Mouse (Mus musculus): ENCODE data around the gene Pofut1. TPM values are rescaled to one million over a fixed set of nuclear protein-coding genes. Genes with fewer than 3 reads are reported as not detected.

The Pofut1 gene
- polyA plus RNA-seq, 1 experiment from 2014 or later = 10.8 TPM

DNA sequence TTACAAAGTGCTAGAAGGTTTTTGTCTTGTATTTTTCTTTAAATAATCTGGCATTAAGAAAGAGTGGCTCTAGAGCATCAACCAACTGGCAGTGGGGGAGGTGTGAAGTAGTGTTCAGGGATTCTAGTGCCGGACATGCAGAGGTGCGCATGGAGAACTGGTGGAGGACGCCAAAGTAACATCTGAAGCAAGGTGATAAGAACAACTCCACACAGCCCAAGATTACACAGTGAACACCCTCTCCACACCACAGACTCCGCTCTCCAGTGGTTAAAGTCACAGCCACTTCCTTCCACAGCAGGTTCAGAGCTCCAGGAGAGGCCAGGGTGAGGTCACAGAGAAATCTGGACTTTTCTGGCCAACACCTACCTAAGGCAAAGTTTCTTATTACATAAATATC, 13.4 kb upstream of the Pofut1 start:
- no peak overlapping the region for H3K4me3 ChIP-seq (ENCODE audit: low read depth, low read length)
- H3K9ac ChIP-seq (ENCODE audit: low read depth, low read length) = no peak overlapping the region
- ATAC-seq (ENCODE audit: low read depth) (no peak), DNase-seq (ENCODE audit: low spot score) (no peak)
- peaks cover 56% of the 10 kb centered on the region for H3K36me3 ChIP-seq (ENCODE audit: control insufficient read depth, insufficient read depth, low read length)
- H3K4me1 ChIP-seq (ENCODE audit: control insufficient read depth, insufficient read depth, low read length) = peaks cover 3% of the 10 kb centered on the region; the same call in 1 of the 2 replicates
- H3K9me3 ChIP-seq (ENCODE audit: control insufficient read depth, low read length) = no peaks in the 10 kb centered on the region
- no peak overlapping the region for H3K4me2 ChIP-seq (ENCODE audit: low read depth, low read length)
- H3K27ac ChIP-seq (replicated peaks; ENCODE audit: low read depth, low read length) = no peak overlapping the region
- no peaks in the 10 kb centered on the region for H3K27me3 ChIP-seq (replicated peaks; ENCODE audit: control insufficient read depth, insufficient read depth, low read length)
- 93% methylated on average over 4 of the region's 4 CpGs for WGBS

DNA sequence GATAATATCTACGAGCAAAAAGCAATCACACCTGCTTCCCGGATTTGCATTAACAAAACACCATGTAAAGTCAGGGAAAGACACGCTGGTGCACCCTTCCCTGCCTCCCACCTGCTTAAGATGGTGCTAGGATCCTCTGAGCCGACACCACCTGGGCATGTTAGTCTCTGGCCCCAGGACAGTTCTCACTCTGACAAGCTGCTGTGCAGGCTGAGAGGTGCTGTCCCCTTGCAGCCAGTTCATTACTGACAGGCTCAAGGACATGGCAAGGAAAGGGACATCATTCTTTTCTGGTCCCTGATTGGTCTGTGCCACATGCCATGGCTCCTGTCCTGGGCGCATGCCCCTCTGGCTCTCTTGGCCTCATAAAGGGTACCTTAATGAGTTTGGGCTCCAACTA, 12.8 kb upstream of the Pofut1 start:
- no peak overlapping the region for H3K9ac ChIP-seq (ENCODE audit: low read depth, low read length)
- ATAC-seq (ENCODE audit: low read depth) (no peak), DNase-seq (ENCODE audit: low spot score) (no peak)
- WGBS = 81% methylated on average over 5 of the region's 5 CpGs
- no peak overlapping the region for H3K4me2 ChIP-seq (ENCODE audit: low read depth, low read length)
- peaks cover 62% of the 10 kb centered on the region for H3K36me3 ChIP-seq (ENCODE audit: control insufficient read depth, insufficient read depth, low read length)
- no peak overlapping the region for H3K4me3 ChIP-seq (ENCODE audit: low read depth, low read length)
- no peaks in the 10 kb centered on the region for H3K9me3 ChIP-seq (ENCODE audit: control insufficient read depth, low read length)
- peaks cover 3% of the 10 kb centered on the region; the same call in 1 of the 2 replicates for H3K4me1 ChIP-seq (ENCODE audit: control insufficient read depth, insufficient read depth, low read length)
- H3K27me3 ChIP-seq (replicated peaks; ENCODE audit: control insufficient read depth, insufficient read depth, low read length) = no peaks in the 10 kb centered on the region
- H3K27ac ChIP-seq (replicated peaks; ENCODE audit: low read depth, low read length) = no peak overlapping the region

DNA sequence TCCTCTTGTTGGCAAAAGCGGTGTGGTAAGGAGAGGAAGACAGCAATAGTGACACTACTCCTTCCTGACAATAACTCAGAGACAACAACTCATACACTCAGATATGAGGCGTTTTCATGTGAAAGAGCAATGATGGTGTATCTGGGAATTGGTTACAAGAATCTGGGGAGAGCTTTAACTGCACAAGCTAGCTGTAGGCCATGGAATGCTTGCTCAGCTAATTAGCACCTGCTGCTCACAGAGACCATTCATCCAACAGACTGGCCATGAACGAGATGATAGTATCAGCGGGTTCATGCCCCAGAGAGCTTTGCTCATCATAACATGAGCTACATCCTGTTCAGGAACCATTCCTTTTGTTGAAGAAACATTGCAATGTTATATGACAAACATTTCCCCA, 4.1 kb upstream of the Pofut1 start:
- Histone ChIP-seq H3K4me1 (ENCODE audit: control insufficient read depth, insufficient read depth, low read length) (peaks cover 16% of the 10 kb centered on the region), H3K4me2 (ENCODE audit: low read depth, low read length) (no peak overlapping the region), H3K36me3 (ENCODE audit: control insufficient read depth, insufficient read depth, low read length) (peaks cover 42% of the 10 kb centered on the region), H3K27me3 (replicated peaks; ENCODE audit: control insufficient read depth, insufficient read depth, low read length) (no peaks in the 10 kb centered on the region), H3K9ac (ENCODE audit: low read depth, low read length) (no peak overlapping the region), H3K27ac (replicated peaks; ENCODE audit: low read depth, low read length) (no peak overlapping the region), H3K9me3 (ENCODE audit: control insufficient read depth, low read length) (no peaks in the 10 kb centered on the region), H3K4me3 (ENCODE audit: low read depth, low read length) (no peak overlapping the region)
- ATAC-seq (ENCODE audit: low read depth) (no peak), DNase-seq (ENCODE audit: low spot score) (no peak)
- WGBS = 62% methylated on average over 4 of the region's 4 CpGs

DNA sequence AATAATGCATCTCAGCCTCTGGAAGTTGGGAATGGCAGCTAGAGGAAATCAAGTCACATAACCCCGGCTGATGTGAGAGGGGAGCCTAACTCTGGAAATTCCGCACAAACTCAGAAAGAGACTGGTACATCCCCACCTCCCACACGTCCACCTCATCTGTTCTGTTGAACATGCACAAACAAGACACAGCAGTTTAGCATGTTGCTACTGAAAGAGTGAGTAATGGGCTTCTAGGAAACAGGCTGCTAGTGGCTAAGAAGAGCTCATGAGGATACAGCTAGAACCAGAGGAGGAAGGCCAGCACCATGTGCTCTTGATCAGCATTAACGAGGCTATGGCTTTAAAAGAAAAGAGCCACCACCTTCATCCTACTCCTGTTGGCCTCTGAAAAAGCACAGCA, 3.4 kb upstream of the Pofut1 start:
- H3K4me1 ChIP-seq (ENCODE audit: control insufficient read depth, insufficient read depth, low read length) = peaks cover 21% of the 10 kb centered on the region
- H3K9ac ChIP-seq (ENCODE audit: low read depth, low read length) = no peak overlapping the region
- no peaks in the 10 kb centered on the region for H3K9me3 ChIP-seq (ENCODE audit: control insufficient read depth, low read length)
- ATAC-seq (ENCODE audit: low read depth) (no peak), DNase-seq (ENCODE audit: low spot score) (no peak)
- H3K4me3 ChIP-seq (ENCODE audit: low read depth, low read length) = no peak overlapping the region
- H3K27me3 ChIP-seq (replicated peaks; ENCODE audit: control insufficient read depth, insufficient read depth, low read length) = no peaks in the 10 kb centered on the region
- H3K36me3 ChIP-seq (ENCODE audit: control insufficient read depth, insufficient read depth, low read length) = peaks cover 38% of the 10 kb centered on the region
- 0 out of 2 replicates have a peak overlapping the region, but pooled peaks have one; percentile 40 for H3K27ac ChIP-seq (replicated peaks; ENCODE audit: low read depth, low read length)
- WGBS = 74% methylated on average over 4 of the region's 4 CpGs
- H3K4me2 ChIP-seq (ENCODE audit: low read depth, low read length) = peak overlapping the region; percentile 18; the same call in 1 of the 2 replicates

DNA sequence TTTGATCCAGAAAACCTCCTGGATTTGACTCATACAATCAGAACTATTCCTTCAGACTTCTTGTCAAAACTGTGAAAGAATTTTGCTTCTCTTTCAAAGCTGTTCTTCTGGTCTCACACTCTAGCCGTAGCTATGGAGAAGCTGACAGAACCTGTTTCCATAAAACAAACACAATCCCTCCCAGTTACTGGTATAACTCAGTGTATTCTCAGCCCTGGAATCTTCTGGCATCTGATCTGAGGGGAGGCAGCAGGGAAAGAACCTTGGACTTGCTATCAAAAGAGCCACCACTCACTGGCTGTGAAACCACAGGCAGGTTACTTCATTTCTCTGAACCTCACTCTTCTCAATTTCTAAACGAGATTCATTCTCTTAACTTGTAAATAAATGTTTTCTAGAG, 2.9 kb upstream of the Pofut1 start:
- DNase-seq (ENCODE audit: low spot score) = peak; percentile 61
- WGBS = 64% methylated on average over 2 of the region's 2 CpGs
- Histone ChIP-seq H3K9ac (ENCODE audit: low read depth, low read length) (no peak overlapping the region), H3K4me3 (ENCODE audit: low read depth, low read length) (no peak overlapping the region), H3K4me1 (ENCODE audit: control insufficient read depth, insufficient read depth, low read length) (peaks cover 21% of the 10 kb centered on the region), H3K36me3 (ENCODE audit: control insufficient read depth, insufficient read depth, low read length) (peaks cover 33% of the 10 kb centered on the region), H3K27me3 (replicated peaks; ENCODE audit: control insufficient read depth, insufficient read depth, low read length) (no peaks in the 10 kb centered on the region), H3K27ac (replicated peaks; ENCODE audit: low read depth, low read length) (0 out of 2 replicates have a peak overlapping the region, but pooled peaks have one; percentile 40), H3K4me2 (ENCODE audit: low read depth, low read length) (no peak overlapping the region), H3K9me3 (ENCODE audit: control insufficient read depth, low read length) (no peaks in the 10 kb centered on the region)
- ATAC-seq (ENCODE audit: low read depth) = no peak

DNA sequence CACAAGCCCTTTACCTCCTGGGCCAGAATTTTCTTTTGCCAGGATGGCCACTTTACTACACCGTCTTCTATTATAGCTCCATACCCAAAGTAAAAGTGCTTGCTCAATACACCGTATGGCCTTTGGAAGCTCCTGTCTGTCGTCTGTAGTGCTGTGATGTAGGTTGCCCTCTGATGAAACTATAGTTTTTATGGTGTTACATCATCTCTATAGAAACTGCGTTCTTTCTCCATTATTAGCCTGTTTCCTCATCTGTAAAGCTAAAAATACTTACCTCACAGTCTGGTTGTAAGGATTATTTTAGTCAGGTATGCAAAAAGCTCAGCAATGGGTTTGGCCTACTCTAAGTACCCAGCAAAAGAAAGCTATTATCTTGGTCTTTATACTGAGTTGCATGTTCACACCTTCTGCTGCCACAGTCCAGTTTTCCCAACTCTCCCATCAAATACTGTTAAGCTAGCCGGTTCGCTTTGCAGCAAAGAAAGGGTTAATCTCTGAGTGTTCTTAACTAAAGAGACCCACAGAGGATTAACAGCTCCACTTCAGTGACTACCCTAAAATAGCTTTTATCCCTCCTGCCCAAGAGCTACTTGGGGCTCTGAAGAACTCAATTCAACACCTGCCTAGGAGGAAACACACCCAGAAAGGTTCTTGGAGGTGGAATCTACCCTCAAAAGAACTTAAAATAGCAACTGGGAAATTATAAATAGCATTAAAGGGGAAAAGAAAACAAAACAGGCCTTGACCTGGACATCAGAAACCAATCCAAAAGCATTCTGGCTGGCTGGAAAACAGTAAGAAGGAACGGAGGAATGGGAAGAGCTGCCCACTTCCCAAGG, 2.1 kb upstream of the Pofut1 start:
- ATAC-seq (ENCODE audit: low read depth) = no peak
- WGBS = 60% methylated on average over 7 of the region's 7 CpGs
- peak overlapping the region; percentile 97 for H3K4me3 ChIP-seq (ENCODE audit: low read depth, low read length)
- no peaks in the 10 kb centered on the region for H3K9me3 ChIP-seq (ENCODE audit: control insufficient read depth, low read length)
- H3K4me1 ChIP-seq (ENCODE audit: control insufficient read depth, insufficient read depth, low read length) = peaks cover 21% of the 10 kb centered on the region
- peak overlapping the region; percentile 93 for H3K27ac ChIP-seq (replicated peaks; ENCODE audit: low read depth, low read length)
- no peaks in the 10 kb centered on the region for H3K27me3 ChIP-seq (replicated peaks; ENCODE audit: control insufficient read depth, insufficient read depth, low read length)
- no peak for DNase-seq (ENCODE audit: low spot score)
- peak overlapping the region; percentile 98 for H3K9ac ChIP-seq (ENCODE audit: low read depth, low read length)
- peak overlapping the region; percentile 92 for H3K4me2 ChIP-seq (ENCODE audit: low read depth, low read length)
- peaks cover 25% of the 10 kb centered on the region for H3K36me3 ChIP-seq (ENCODE audit: control insufficient read depth, insufficient read depth, low read length)

DNA sequence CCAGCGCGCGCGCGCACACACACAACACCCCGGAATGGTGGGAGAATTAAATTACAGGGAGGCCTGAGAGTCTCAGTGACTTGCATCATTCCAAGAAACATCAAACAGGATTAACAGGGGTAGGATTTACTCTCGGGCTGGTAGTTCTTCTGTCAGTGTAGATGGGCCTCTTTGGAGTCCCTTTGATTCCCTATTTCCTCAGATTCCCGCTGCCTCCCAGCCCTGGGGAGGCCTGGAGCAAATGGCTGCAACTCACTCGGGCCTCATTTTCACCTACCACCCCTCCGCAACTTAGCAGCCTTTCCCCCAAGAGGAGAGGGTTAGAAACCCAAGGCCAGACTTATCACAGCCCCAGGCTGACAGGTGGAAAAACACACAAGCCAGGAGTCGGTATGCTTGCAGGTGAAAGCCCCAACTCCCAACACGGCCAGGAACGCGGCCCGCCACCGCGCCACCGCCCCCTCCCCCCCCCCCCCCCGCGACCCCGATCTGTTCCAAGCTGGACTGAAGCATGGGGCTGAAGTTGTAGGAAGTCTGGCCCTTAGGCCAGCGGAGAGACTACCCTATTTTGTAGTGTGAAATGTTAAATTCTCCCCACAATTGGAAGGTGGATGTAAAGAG, 1.4 kb upstream of the Pofut1 start:
- H3K27ac ChIP-seq (replicated peaks; ENCODE audit: low read depth, low read length) = peak overlapping the region; percentile 93
- peaks cover 21% of the 10 kb centered on the region for H3K4me1 ChIP-seq (ENCODE audit: control insufficient read depth, insufficient read depth, low read length)
- no peaks in the 10 kb centered on the region for H3K27me3 ChIP-seq (replicated peaks; ENCODE audit: control insufficient read depth, insufficient read depth, low read length)
- DNase-seq (ENCODE audit: low spot score) (peak; percentile 52), ATAC-seq (ENCODE audit: low read depth) (no peak)
- H3K9me3 ChIP-seq (ENCODE audit: control insufficient read depth, low read length) = no peaks in the 10 kb centered on the region
- peak overlapping the region; percentile 98 for H3K9ac ChIP-seq (ENCODE audit: low read depth, low read length)
- H3K4me3 ChIP-seq (ENCODE audit: low read depth, low read length) = peak overlapping the region; percentile 97
- 3% methylated on average over 16 of the region's 22 CpGs for WGBS
- H3K36me3 ChIP-seq (ENCODE audit: control insufficient read depth, insufficient read depth, low read length) = peaks cover 21% of the 10 kb centered on the region
- peak overlapping the region; percentile 92 for H3K4me2 ChIP-seq (ENCODE audit: low read depth, low read length)

DNA sequence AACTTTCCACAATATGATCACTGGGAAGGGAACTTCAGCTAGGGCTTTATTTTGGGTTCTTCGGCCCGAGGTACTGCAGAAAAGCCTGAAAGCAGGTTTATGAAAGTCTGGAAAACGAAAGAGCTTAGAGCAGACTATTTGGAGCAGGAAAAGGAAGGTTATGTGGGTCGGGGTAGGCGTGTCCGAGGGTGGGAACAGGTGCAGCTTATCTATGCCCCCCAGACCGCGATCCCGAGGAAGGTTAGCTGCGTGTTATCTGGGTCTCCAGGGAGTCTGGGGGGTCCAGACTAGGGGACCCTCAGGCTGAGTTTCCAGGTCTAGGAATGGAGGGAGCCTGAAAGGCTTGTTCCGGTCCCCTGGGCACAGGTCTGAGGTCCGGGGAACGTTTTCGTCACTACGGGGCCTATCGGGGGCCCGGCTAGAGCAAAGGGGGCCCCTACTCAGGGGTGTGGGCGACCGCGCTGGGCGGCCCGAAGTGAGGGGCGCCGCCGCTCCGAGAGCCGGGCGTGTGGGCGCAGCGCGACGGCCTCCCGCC, 565 bp upstream of the Pofut1 start:
- Histone ChIP-seq H3K27ac (replicated peaks; ENCODE audit: low read depth, low read length) (peak overlapping the region; percentile 93), H3K4me2 (ENCODE audit: low read depth, low read length) (peak overlapping the region; percentile 92), H3K9me3 (ENCODE audit: control insufficient read depth, low read length) (no peaks in the 10 kb centered on the region), H3K4me1 (ENCODE audit: control insufficient read depth, insufficient read depth, low read length) (peaks cover 21% of the 10 kb centered on the region), H3K36me3 (ENCODE audit: control insufficient read depth, insufficient read depth, low read length) (peaks cover 21% of the 10 kb centered on the region), H3K27me3 (replicated peaks; ENCODE audit: control insufficient read depth, insufficient read depth, low read length) (no peaks in the 10 kb centered on the region), H3K9ac (ENCODE audit: low read depth, low read length) (peak overlapping the region; percentile 98), H3K4me3 (ENCODE audit: low read depth, low read length) (peak overlapping the region; percentile 97)
- ATAC-seq (ENCODE audit: low read depth) = peak; percentile 51
- no peak for DNase-seq (ENCODE audit: low spot score)
- WGBS = under 1% methylated on average over 17 of the region's 33 CpGs

All from embryonic facial prominence, embryonic 14.5 days (tissue).